Mouse (Mus musculus): Measurements from ENCODE around the gene Nup107. TPM values are rescaled to one million over a fixed set of nuclear protein-coding genes. Genes with fewer than 3 reads are reported as not detected.
A peak's percentile ranks its signal among the peaks of the same experiment; 100 is the strongest.
"Not testable (repeated sequence)": the region's sequence is repeated elsewhere in the genome, so short reads cannot be mapped to it uniquely, and the experiment has no call there.

Nup107 gene
- polyA plus RNA-seq, 1 experiment = 134 TPM

GRCm38 (mm10) chr10:117749787-117750343 is 42.6 kb downstream of the Nup107 start:
- no peak overlapping the region for H3K4me3 ChIP-seq (ENCODE audit: low read depth, low read length)
- no peaks in the 10 kb centered on the region for H3K4me1 ChIP-seq (ENCODE audit: control insufficient read depth, insufficient read depth, low read length)
- no peaks in the 10 kb centered on the region for H3K27me3 ChIP-seq (ENCODE audit: control insufficient read depth, insufficient read depth, low read length, poor library complexity, severe bottlenecking)
- H3K9ac ChIP-seq (ENCODE audit: low read depth, poor library complexity, severe bottlenecking) = no peak overlapping the region
- TF ChIP-seq POLR2A (IDR thresholded peaks at IDR 0.05; ENCODE audit: insufficient read depth, low read length) (no peak), EP300 (IDR thresholded peaks at IDR 0.05; ENCODE audit: insufficient read depth, low read depth, low read length) (no peak), CTCF (IDR thresholded peaks at IDR 0.05; ENCODE audit: low read depth, low read length) (no peak)
- no peak overlapping the region for H3K27ac ChIP-seq (ENCODE audit: insufficient read depth, low read length)
- peaks cover 26% of the 10 kb centered on the region for H3K9me3 ChIP-seq (replicated peaks; ENCODE audit: control insufficient read depth, insufficient read depth, low read length, poor library complexity, severe bottlenecking)
- H3K36me3 ChIP-seq (ENCODE audit: control insufficient read depth, insufficient read depth, low read length, poor library complexity, severe bottlenecking) = peaks cover 28% of the 10 kb centered on the region

GRCm38 (mm10) chr10:117749050-117749686 is 43.3 kb downstream of the Nup107 start:
- H3K27ac ChIP-seq (ENCODE audit: insufficient read depth, low read length) = no peak overlapping the region
- H3K4me1 ChIP-seq (ENCODE audit: control insufficient read depth, insufficient read depth, low read length) = no peaks in the 10 kb centered on the region
- peaks cover 26% of the 10 kb centered on the region for H3K9me3 ChIP-seq (replicated peaks; ENCODE audit: control insufficient read depth, insufficient read depth, low read length, poor library complexity, severe bottlenecking)
- H3K4me3 ChIP-seq (ENCODE audit: low read depth, low read length) = no peak overlapping the region
- peaks cover 30% of the 10 kb centered on the region for H3K36me3 ChIP-seq (ENCODE audit: control insufficient read depth, insufficient read depth, low read length, poor library complexity, severe bottlenecking)
- H3K27me3 ChIP-seq (ENCODE audit: control insufficient read depth, insufficient read depth, low read length, poor library complexity, severe bottlenecking) = no peaks in the 10 kb centered on the region
- no peak overlapping the region for H3K9ac ChIP-seq (ENCODE audit: low read depth, poor library complexity, severe bottlenecking)
- TF ChIP-seq CTCF (IDR thresholded peaks at IDR 0.05; ENCODE audit: low read depth, low read length) (no peak), EP300 (IDR thresholded peaks at IDR 0.05; ENCODE audit: insufficient read depth, low read depth, low read length) (no peak), POLR2A (IDR thresholded peaks at IDR 0.05; ENCODE audit: insufficient read depth, low read length) (no peak)

- TF ChIP-seq POLR2A (IDR thresholded peaks at IDR 0.05; ENCODE audit: insufficient read depth, low read length) = no peak
- no peak for TF ChIP-seq CTCF (IDR thresholded peaks at IDR 0.05; ENCODE audit: low read depth, low read length)
- TF ChIP-seq EP300 (IDR thresholded peaks at IDR 0.05; ENCODE audit: insufficient read depth, low read depth, low read length) = no peak
- Histone ChIP-seq H3K9ac (ENCODE audit: low read depth, poor library complexity, severe bottlenecking) (no peak overlapping the region), H3K27ac (ENCODE audit: insufficient read depth, low read length) (no peak overlapping the region), H3K4me3 (ENCODE audit: low read depth, low read length) (no peak overlapping the region), H3K27me3 (ENCODE audit: control insufficient read depth, insufficient read depth, low read length, poor library complexity, severe bottlenecking) (no peaks in the 10 kb centered on the region), H3K9me3 (replicated peaks; ENCODE audit: control insufficient read depth, insufficient read depth, low read length, poor library complexity, severe bottlenecking) (peaks cover 26% of the 10 kb centered on the region), H3K36me3 (ENCODE audit: control insufficient read depth, insufficient read depth, low read length, poor library complexity, severe bottlenecking) (peaks cover 34% of the 10 kb centered on the region), H3K4me1 (ENCODE audit: control insufficient read depth, insufficient read depth, low read length) (no peaks in the 10 kb centered on the region)
Observed at GRCm38 (mm10) chr10:117748276-117749049, 44.0 kb downstream of the Nup107 start.

- no peak overlapping the region for H3K9ac ChIP-seq (ENCODE audit: low read depth, poor library complexity, severe bottlenecking)
- H3K9me3 ChIP-seq (replicated peaks; ENCODE audit: control insufficient read depth, insufficient read depth, low read length, poor library complexity, severe bottlenecking) = peaks cover 26% of the 10 kb centered on the region
- H3K4me1 ChIP-seq (ENCODE audit: control insufficient read depth, insufficient read depth, low read length) = no peaks in the 10 kb centered on the region
- H3K27ac ChIP-seq (ENCODE audit: insufficient read depth, low read length) = no peak overlapping the region
- no peak for TF ChIP-seq POLR2A (IDR thresholded peaks at IDR 0.05; ENCODE audit: insufficient read depth, low read length)
- TF ChIP-seq EP300 (IDR thresholded peaks at IDR 0.05; ENCODE audit: insufficient read depth, low read depth, low read length) = no peak
- TF ChIP-seq CTCF (IDR thresholded peaks at IDR 0.05; ENCODE audit: low read depth, low read length) = no peak
- no peaks in the 10 kb centered on the region for H3K27me3 ChIP-seq (ENCODE audit: control insufficient read depth, insufficient read depth, low read length, poor library complexity, severe bottlenecking)
- H3K4me3 ChIP-seq (ENCODE audit: low read depth, low read length) = no peak overlapping the region
- H3K36me3 ChIP-seq (ENCODE audit: control insufficient read depth, insufficient read depth, low read length, poor library complexity, severe bottlenecking) = peaks cover 30% of the 10 kb centered on the region
Observed at GRCm38 (mm10) chr10:117747711-117748110, 44.8 kb downstream of the Nup107 start.

GRCm38 (mm10) chr10:117746297-117746883 is 46.1 kb downstream of the Nup107 start, which contains the start of gene Slc35e3:
Gene Slc35e3, minus strand, starts transcription at chr10:117746365.
- H3K27ac ChIP-seq (ENCODE audit: insufficient read depth, low read length) = no peak within 1 kb of the TSS; the same call in 1 of the 2 replicates
- H3K9me3 ChIP-seq (replicated peaks; ENCODE audit: control insufficient read depth, insufficient read depth, low read length, poor library complexity, severe bottlenecking) = peaks cover 24% of the 10 kb centered on the region
- H3K4me3 ChIP-seq (ENCODE audit: low read depth, low read length) = peak within 1 kb of the TSS; percentile 96
- H3K36me3 ChIP-seq (ENCODE audit: control insufficient read depth, insufficient read depth, low read length, poor library complexity, severe bottlenecking) = peaks cover 24% of the 10 kb centered on the region
- peak within 1 kb of the TSS; percentile 80 for H3K9ac ChIP-seq (ENCODE audit: low read depth, poor library complexity, severe bottlenecking)
- TF ChIP-seq POLR2A (IDR thresholded peaks at IDR 0.05; ENCODE audit: insufficient read depth, low read length) (peak; percentile 26), EP300 (IDR thresholded peaks at IDR 0.05; ENCODE audit: insufficient read depth, low read depth, low read length) (no peak), CTCF (IDR thresholded peaks at IDR 0.05; ENCODE audit: low read depth, low read length) (no peak)
- no peaks in the 10 kb centered on the region for H3K4me1 ChIP-seq (ENCODE audit: control insufficient read depth, insufficient read depth, low read length)
- H3K27me3 ChIP-seq (ENCODE audit: control insufficient read depth, insufficient read depth, low read length, poor library complexity, severe bottlenecking) = no peaks in the 10 kb centered on the region

- H3K27me3 ChIP-seq (ENCODE audit: control insufficient read depth, insufficient read depth, low read length, poor library complexity, severe bottlenecking); H3K27ac ChIP-seq (ENCODE audit: insufficient read depth, low read length); H3K4me1 ChIP-seq (ENCODE audit: control insufficient read depth, insufficient read depth, low read length): not testable (repeated sequence)
- Histone ChIP-seq H3K9ac (ENCODE audit: low read depth, poor library complexity, severe bottlenecking) (peak overlapping the region; percentile 80), H3K36me3 (ENCODE audit: control insufficient read depth, insufficient read depth, low read length, poor library complexity, severe bottlenecking) (peaks cover 17% of the 10 kb centered on the region), H3K9me3 (replicated peaks; ENCODE audit: control insufficient read depth, insufficient read depth, low read length, poor library complexity, severe bottlenecking) (peaks cover 18% of the 10 kb centered on the region), H3K4me3 (ENCODE audit: low read depth, low read length) (peak overlapping the region; percentile 96)
Observed at GRCm38 (mm10) chr10:117745570-117746296, 46.8 kb downstream of the Nup107 start.
